ENCODE assay signal across 21 mouse cellular contexts in the genomic region with DNA sequence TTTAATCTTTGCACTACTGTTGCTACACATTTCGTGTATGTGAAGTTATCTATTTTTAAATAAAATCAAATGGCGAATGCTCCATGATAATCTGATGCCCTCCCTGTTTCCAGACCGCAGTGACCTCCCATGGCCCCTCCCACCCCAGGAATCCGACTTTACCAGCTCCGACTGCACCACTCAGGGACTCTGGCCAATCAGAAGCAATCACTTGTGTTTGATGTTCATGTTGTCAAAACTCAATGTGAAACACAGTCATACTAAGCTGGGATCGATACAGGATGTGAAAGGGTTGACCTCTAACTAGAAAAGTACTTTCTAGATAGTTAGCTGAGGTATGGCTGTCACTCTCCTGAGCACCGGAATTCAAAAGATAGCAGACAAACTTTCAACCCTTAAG. TPM values are rescaled to one million over a fixed set of nuclear protein-coding genes. Genes with fewer than 3 reads are reported as not detected.
DNase-seq lines count a peak whose midpoint lies in the region; ATAC-seq and TF ChIP-seq lines count a peak whose summit lies in the region.
"Had no signal": no experiment of that assay in that cellular context is flagged by ENCODE, and none has a peak within 500 bp of the region (broad histone marks: within the 10 kb centered on the region; RNA-seq: fewer than 3 reads in every experiment).

No protein-coding gene starts in this region.

- TF ChIP-seq EP300 in liver, postnatal 0 days (IDR thresholded peaks at IDR 0.05; ENCODE audit: low read depth): peak; percentile 29; the same call in 1 of the 2 replicates

- H3K4me3 ChIP-seq in forebrain, embryonic 10.5 days: no peak overlapping the region
- H3K4me3 ChIP-seq in forebrain, embryonic 15.5 days: no peak overlapping the region
- H3K4me3 ChIP-seq in lung, embryonic 14.5 days (ENCODE audit: low read depth, low read length): no peak overlapping the region
- 0 out of 2 replicates have a peak overlapping the region, but pooled peaks have one; percentile 9 for H3K4me3 ChIP-seq in liver, postnatal 0 days (ENCODE audit: low read depth, low read length)
- H3K4me3 ChIP-seq: embryonic facial prominence, embryonic 15.5 days; forebrain, embryonic 13.5 days; heart, embryonic 15.5 days; limb, embryonic 13.5 days; midbrain, embryonic 12.5 days had no signal

- no peak for ATAC-seq in forebrain, embryonic 15.5 days (replicated peaks)
- ATAC-seq in lung, embryonic 14.5 days (ENCODE audit: insufficient read depth): 0 out of 2 replicates have a peak, but pooled peaks have one; percentile 23
- ATAC-seq in liver, postnatal 0 days: peak; percentile 98
- ATAC-seq: forebrain, embryonic 13.5 days; Patski had no signal

- WGBS in forebrain, embryonic 10.5 days: 25% methylated on average over 7 of the region's 7 CpGs
- WGBS in forebrain, embryonic 15.5 days: 37% methylated on average over 7 of the region's 7 CpGs
- 15% methylated on average over 7 of the region's 7 CpGs for WGBS in lung, embryonic 14.5 days
- 24% methylated on average over 7 of the region's 7 CpGs for WGBS in liver, postnatal 0 days (ENCODE audit: insufficient replicate concordance)

- DNase-seq in forebrain, embryonic 10.5 days (ENCODE audit: extremely low spot score, low spot score): peak; percentile 20
- DNase-seq in lung, embryonic 14.5 days: peak; percentile 33
- no peak for DNase-seq in lung, postnatal 14 days
- peak; percentile 40 for DNase-seq in embryo, embryonic 11 days
- DNase-seq in liver, postnatal 0 days: peak; percentile 61
- DNase-seq in adrenal gland, postnatal 10 days: no peak
- DNase-seq in kidney, adult 8-10 months: no peak
- DNase-seq: adrenal gland, adult 2 months; cerebellum, postnatal 14 days; gastrocnemius, postnatal 25 days; kidney, adult 2 months; layer of hippocampus, postnatal 36 days; right cerebral cortex, postnatal 25 days had no signal

- no peaks in the 10 kb centered on the region for H3K9me3 ChIP-seq in forebrain, embryonic 10.5 days
- no peaks in the 10 kb centered on the region for H3K9me3 ChIP-seq in forebrain, embryonic 15.5 days
- H3K9me3 ChIP-seq in lung, embryonic 14.5 days (ENCODE audit: low read depth, low read length): no peaks in the 10 kb centered on the region
- no peaks in the 10 kb centered on the region for H3K9me3 ChIP-seq in liver, postnatal 0 days (ENCODE audit: low read length)
- H3K9me3 ChIP-seq: embryonic facial prominence, embryonic 15.5 days; forebrain, embryonic 13.5 days; heart, embryonic 15.5 days; limb, embryonic 13.5 days; midbrain, embryonic 12.5 days had no signal

- no peaks in the 10 kb centered on the region for H3K36me3 ChIP-seq in forebrain, embryonic 10.5 days (replicated peaks)
- H3K36me3 ChIP-seq in forebrain, embryonic 15.5 days: no peaks in the 10 kb centered on the region
- no peaks in the 10 kb centered on the region for H3K36me3 ChIP-seq in lung, embryonic 14.5 days (ENCODE audit: insufficient read depth)
- no peaks in the 10 kb centered on the region for H3K36me3 ChIP-seq in liver, postnatal 0 days (replicated peaks; ENCODE audit: insufficient read depth, low read length)
- H3K36me3 ChIP-seq: embryonic facial prominence, embryonic 15.5 days; heart, embryonic 15.5 days; limb, embryonic 13.5 days; midbrain, embryonic 12.5 days had no signal

- no peak overlapping the region for H3K27ac ChIP-seq in forebrain, embryonic 10.5 days
- no peak overlapping the region for H3K27ac ChIP-seq in forebrain, embryonic 15.5 days (replicated peaks)
- peak overlapping the region; percentile 50; the same call in 1 of the 2 replicates for H3K27ac ChIP-seq in lung, embryonic 14.5 days (ENCODE audit: low read depth)
- H3K27ac ChIP-seq in liver, postnatal 0 days (ENCODE audit: low read depth): peak overlapping the region; percentile 79
- H3K27ac ChIP-seq: embryonic facial prominence, embryonic 15.5 days; forebrain, embryonic 13.5 days; heart, embryonic 15.5 days; hindbrain, embryonic 14.5 days; limb, embryonic 13.5 days; midbrain, embryonic 12.5 days had no signal

- H3K4me2 ChIP-seq in forebrain, embryonic 15.5 days (replicated peaks): no peak overlapping the region
- H3K4me2 ChIP-seq in lung, embryonic 14.5 days: no peak overlapping the region
- H3K4me2 ChIP-seq in liver, postnatal 0 days (ENCODE audit: low read depth, low read length): peak overlapping the region; percentile 42
- H3K4me2 ChIP-seq: embryonic facial prominence, embryonic 15.5 days; forebrain, embryonic 13.5 days; heart, embryonic 15.5 days; hindbrain, embryonic 14.5 days; limb, embryonic 13.5 days; midbrain, embryonic 12.5 days had no signal

- peaks cover 16% of the 10 kb centered on the region for H3K27me3 ChIP-seq in forebrain, embryonic 10.5 days (ENCODE audit: poor library complexity, severe bottlenecking)
- no peaks in the 10 kb centered on the region for H3K27me3 ChIP-seq in forebrain, embryonic 15.5 days
- H3K27me3 ChIP-seq in lung, embryonic 14.5 days (ENCODE audit: insufficient read depth, low read length): no peaks in the 10 kb centered on the region
- H3K27me3 ChIP-seq in liver, postnatal 0 days (ENCODE audit: insufficient read depth, low read length): no peaks in the 10 kb centered on the region
- H3K27me3 ChIP-seq: embryonic facial prominence, embryonic 15.5 days; forebrain, embryonic 13.5 days; heart, embryonic 15.5 days; limb, embryonic 13.5 days; midbrain, embryonic 12.5 days had no signal

- peaks cover 20% of the 10 kb centered on the region for H3K4me1 ChIP-seq in forebrain, embryonic 10.5 days
- H3K4me1 ChIP-seq in forebrain, embryonic 15.5 days: peaks cover 6% of the 10 kb centered on the region; the same call in 1 of the 2 replicates
- peaks cover 17% of the 10 kb centered on the region for H3K4me1 ChIP-seq in lung, embryonic 14.5 days (ENCODE audit: insufficient read depth)
- peaks cover 8% of the 10 kb centered on the region for H3K4me1 ChIP-seq in liver, postnatal 0 days (ENCODE audit: insufficient read depth)
- H3K4me1 ChIP-seq: midbrain, embryonic 12.5 days had no signal

- TF ChIP-seq CTCF in lung, embryonic 14.5 days (IDR thresholded peaks at IDR 0.05; ENCODE audit: low read depth): no peak
- TF ChIP-seq CTCF in liver, postnatal 0 days (IDR thresholded peaks at IDR 0.05; ENCODE audit: low read depth): no peak

- no peak overlapping the region for H3K9ac ChIP-seq in forebrain, embryonic 15.5 days (replicated peaks)
- H3K9ac ChIP-seq in lung, embryonic 14.5 days: no peak overlapping the region
- H3K9ac ChIP-seq in liver, postnatal 0 days (replicated peaks): peak overlapping the region; percentile 28; the same call in 1 of the 2 replicates
- H3K9ac ChIP-seq: embryonic facial prominence, embryonic 15.5 days; forebrain, embryonic 13.5 days; heart, embryonic 15.5 days; hindbrain, embryonic 14.5 days; limb, embryonic 13.5 days; midbrain, embryonic 12.5 days had no signal

RNA-seq across cellular contexts. Expression of a gene that starts 26.3 kb away (rescaled TPM):
- polyA plus RNA-seq in forebrain, embryonic 10.5 days (2016; fragmentation: Nextera tagmentation; extraction: Ambion mirVana): 2.2 and 2.3 TPM in 2 replicates
- polyA plus RNA-seq in forebrain, embryonic 15.5 days (2015; fragmentation: Nextera tagmentation; extraction: Ambion mirVana): 31.8 and 32.1 TPM in 2 replicates
- 3.3 and 5.0 TPM in 2 replicates for polyA plus RNA-seq in lung, embryonic 14.5 days (2014; fragmentation: Nextera tagmentation; extraction: Ambion mirVana)
- polyA plus RNA-seq in liver, postnatal 0 days (2015; fragmentation: Nextera tagmentation; extraction: Ambion mirVana): 1.1 and 1.4 TPM in 2 replicates
- 10 to 100 TPM; 12.9 to 18.4 TPM for total RNA-seq in adrenal gland, postnatal 10 days (2021)
- polyA plus RNA-seq: Patski had no signal

Comparison
In these comparisons a context has a peak if more than half of its experiments do, and no peak if none do; other contexts are left out.
1. DNase-seq: peak in forebrain, embryonic 10.5 days (single experiment), lung, embryonic 14.5 days (single experiment), embryo, embryonic 11 days (single experiment) and liver, postnatal 0 days (single experiment); none in lung, postnatal 14 days (single experiment), adrenal gland, postnatal 10 days (single experiment) and kidney, adult 8-10 months (0 of 2).
2. H3K27ac ChIP-seq: peak in lung, embryonic 14.5 days (single experiment) and liver, postnatal 0 days (single experiment); none in forebrain, embryonic 10.5 days (single experiment) and forebrain, embryonic 15.5 days (single experiment).